Mouse (Mus musculus): ENCODE data around the gene Syngr4.
A peak's percentile ranks its signal among the peaks of the same experiment; 100 is the strongest.

Syngr4 gene

DNA sequence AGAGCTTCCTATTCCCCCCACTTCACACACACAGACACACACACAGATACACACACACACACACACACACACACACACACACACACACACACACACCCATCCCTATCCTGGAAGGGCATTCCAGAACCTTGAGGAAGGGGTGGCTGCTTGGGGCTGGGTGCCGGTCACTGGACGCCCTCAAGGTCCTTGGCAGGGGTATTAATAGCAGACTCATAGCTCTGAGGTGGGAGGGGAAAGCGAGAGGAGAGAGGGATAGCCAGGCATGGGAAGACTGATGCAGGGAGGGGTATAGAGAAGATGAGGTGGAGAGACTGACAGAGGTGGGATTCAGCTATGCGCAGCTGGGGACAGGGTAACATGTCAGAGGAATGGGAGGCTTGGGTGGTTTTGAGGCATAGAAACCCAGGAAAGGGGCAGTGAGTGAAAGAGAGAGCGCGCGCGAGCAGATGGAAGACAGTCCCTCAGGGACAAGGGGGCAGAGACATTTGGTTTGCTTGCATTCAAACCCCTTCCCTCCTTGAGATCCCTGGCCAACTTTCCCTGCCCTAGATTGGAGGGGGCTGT, 27.3 kb downstream of the Syngr4 start:
- DNase-seq (ENCODE audit: low spot score in 2 of 2), result no peak

GRCm38 (mm10) chr7:45867871-45868270, 28.6 kb downstream of the Syngr4 start:
- DNase-seq (ENCODE audit: low spot score in 2 of 2), result no peak

DNA sequence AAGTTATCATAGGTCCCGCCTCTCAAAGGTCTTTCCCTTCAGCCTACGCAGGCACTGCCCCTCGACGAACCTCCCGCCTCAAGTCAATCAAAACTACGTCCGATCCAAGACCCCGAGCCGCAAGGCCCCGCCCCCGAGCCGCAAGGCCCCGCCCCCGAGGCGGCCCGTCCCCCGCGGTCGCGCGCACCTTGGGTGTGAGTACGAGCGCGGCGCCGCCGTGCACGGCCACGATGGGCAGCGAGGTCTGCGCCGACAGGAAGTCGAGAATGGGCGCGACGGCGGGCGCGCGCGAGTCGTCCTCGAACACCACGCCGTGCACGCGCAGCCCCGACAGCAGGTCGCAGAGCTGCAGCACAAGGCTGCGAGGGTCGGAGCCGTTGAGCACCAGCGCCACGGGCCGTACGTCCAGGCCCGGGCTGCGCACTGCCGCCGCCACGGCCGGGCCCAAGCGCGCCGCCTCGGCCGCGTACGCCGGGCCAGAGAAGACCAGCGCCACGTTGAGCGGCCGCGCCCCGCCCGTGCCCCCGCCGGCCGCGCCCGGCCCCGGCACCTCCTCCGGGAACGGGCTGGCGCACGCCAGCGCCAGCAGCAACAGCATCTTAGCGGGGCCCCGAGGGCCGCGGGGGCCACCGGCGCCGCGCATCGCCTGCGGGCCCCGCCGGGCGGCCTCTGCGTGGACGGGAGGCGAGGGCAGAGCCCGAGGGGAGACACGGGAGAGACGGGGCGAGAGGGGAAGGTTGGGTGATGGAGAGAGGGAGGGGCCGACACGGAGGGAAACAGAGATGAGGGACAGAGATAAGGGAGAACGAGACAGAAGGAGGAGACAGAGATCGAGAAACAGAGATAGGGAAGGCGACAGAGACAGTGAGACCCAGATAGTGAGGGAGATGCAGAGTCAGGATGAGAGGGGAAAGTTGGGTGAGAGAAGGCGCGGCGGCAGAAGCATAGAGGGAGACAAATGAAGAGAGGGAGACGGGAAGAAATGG, 30.3 kb downstream of the Syngr4 start:
- DNase-seq (ENCODE audit: low spot score in 2 of 2), result peak; percentile 66 to 84

- no peak for DNase-seq (ENCODE audit: low spot score in 2 of 2)
These were observed 32.1 kb downstream of the Syngr4 start for GRCm38 (mm10) chr7:45864435-45864834.

DNA sequence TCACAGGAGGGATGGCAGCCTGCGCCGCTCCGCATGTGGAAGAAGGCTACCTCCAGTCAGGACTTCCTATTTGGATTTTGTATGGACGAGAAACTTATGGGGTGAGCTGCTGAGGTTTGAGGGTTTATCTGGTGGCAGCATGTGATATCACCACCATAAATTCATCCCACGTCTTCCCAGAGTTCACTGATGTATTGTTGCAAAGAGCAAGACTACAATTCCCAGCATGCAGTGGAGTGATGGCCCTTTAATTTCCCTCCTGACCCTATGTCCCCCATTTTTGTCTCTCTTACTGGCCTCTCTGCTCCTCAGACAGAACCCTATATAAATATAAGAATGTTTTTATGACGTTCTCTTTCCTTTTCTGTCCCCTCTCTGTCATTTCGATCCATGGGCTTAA, 33.7 kb downstream of the Syngr4 start:
- DNase-seq (ENCODE audit: low spot score in 2 of 2), result no peak

DNA sequence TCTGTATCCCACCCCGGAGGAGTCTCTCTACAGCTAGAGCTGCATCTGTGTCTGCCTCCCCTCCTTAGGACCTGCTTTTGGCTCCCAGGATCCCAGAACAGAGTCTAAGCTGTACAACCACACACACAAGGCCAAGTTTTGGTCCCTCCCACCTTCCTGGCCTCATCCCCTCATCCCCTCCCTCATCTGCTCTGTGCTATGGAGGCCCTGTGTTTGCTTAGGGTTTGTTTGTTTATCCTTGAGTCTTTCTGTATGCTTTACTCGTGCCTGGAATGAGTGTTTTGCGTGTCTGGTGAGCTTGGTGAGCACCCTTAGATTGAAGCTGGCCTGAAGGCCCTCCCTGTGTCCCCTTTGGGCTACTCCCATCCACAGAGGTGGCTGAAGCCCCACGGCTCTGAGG, 37.5 kb downstream of the Syngr4 start:
- no peak for DNase-seq (ENCODE audit: low spot score in 2 of 2)

DNA sequence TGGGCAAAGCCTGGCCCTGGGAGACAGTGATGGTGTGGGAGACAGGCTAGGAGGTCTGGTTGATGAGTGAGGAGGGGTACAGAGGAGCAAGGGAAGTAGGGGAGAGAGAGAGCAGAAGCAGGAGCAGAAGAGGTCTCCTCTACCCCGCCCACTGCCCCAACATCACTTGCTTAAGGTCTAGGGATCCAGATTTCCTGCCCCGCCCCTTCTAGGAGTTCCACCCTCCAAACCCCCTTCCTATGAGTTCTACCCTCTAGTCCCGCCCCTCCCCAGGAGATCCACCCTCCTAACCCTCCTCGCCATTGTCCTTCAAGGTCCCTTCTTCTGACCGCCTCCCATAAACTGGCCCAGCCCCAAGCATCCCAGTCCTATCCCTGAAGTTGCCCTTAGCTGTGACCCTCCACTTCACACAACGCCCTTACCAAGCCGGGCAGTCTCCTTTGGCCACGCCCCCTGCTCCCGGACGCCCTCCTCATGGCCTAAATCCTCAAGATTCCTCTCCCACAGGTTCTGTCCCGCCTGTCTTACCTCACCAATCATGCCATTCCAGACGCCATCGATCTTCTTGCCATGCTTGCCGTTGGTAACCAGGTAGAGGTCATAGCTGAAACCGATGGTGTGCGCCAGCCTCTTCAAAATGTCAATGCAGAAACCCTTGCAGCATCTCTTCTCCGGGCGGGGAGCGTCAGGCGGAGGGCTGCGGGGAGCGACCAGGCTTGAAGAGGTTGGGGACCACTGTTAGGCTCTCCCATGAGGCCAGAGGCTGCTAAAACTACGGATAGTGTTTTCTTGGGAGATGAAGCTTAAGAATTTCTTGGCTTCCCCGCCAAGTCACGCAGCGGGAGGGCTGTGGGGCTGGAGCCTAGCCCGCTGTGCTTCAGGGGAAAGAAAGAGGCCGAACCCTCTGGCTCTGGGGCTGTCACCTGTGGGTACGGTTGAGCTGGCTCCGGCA, 39.3 kb downstream of the Syngr4 start:
- no peak for DNase-seq (ENCODE audit: low spot score in 2 of 2)

DNA sequence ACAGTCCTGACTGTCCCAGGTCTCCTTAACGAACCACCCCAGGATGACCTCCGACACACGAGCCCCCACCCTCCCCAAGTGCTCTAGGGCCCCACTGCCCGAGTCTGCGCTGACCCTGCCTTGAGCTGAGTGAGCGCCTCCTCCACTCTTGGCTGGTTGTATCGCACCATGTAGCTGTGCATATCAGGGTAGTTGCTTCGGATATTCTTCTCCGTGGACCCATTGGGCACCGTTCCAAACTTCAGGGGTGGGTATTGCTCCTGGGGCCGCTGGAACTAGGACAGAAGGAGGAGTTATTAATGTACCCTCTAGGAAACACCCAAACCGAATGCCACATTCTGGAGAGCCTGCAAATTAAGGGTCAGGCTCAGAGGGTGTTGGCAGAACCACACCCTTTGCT, 43.4 kb downstream of the Syngr4 start:
- DNase-seq (ENCODE audit: low spot score in 2 of 2), result no peak

DNA sequence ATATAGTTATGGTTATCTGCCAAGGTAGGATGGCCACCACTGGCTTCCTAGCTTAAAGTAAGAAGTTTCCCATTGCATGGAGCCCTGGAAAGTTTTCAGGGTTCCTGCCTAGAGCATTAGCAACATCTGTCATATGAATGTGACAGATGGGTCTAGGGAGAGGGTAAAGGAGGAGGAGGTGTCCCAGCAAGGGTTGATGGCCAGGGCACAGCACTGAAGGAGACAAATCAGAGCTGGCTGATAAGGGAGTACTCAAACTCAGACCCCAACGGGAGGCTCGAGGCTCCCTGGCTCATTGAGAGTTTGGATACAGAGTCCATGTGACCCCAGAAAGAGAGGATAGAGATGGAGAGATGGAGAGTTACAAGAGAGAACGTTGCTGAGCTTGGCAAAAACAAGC, 45.9 kb downstream of the Syngr4 start:
- DNase-seq (ENCODE audit: low spot score in 2 of 2), result no peak

DNA sequence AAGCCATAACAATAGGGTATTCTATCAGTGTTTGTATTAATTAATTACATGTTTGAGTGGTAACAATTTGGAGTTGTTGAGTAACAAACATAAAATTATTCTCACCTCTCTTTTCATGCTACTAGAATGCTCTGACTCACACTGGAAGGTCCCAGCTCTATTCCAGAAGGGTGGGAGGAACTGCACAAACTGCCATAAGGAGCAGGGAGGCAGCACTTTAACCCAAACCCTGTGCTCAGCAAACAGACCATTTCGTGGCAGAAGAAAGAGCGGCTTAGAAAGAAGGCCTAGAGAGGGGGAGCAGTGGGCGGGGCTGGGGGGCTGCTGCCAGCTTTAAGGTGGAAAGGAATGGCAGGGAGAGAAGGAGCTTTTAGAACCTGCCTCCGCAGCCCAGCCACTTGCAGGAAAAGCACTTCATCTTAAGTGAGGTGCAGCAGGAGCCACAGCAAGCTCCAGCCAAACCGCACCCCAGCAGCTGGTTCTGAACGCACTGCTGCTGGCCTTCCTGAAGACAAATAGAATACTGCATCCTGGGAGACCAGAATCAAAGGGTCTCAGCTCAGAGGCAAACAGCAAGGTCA, 48.0 kb downstream of the Syngr4 start:
- DNase-seq (ENCODE audit: low spot score in 2 of 2), result no peak

GRCm38 (mm10) chr7:45842950-45843744, 53.4 kb downstream of the Syngr4 start:
- DNase-seq (ENCODE audit: low spot score in 2 of 2), result no peak
